Mouse (Mus musculus): ENCODE data around the gene Gm10310.
"Not testable (repeated sequence)": the region's sequence is repeated elsewhere in the genome, so short reads cannot be mapped to it uniquely, and the experiment has no call there.

The Gm10310 gene

DNA sequence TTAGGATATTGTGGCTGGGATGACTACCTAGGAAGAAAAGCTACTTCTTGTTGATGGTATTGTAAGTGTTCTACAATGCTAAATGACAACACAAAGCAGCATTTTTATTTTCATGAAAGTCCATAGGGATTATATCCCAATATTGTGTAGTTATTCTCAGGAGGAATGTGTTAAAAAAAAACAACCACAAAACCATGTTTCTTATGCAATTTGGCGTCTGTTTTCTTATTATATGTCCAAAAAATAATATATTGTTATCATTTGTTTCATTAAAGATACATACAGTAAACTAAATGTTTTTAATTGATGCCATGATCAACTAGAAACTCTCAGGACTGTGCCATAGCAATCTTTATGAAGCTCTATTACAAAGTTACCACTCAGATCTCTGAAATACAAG, at the start of gene Gm10310:
TSS of gene Gm10310 (minus strand) at position 101 of the 400 bp plus-strand sequence.
- in situ Hi-C loops (cut with MboI, MseI), result loop anchor here (10.0 kb wide), 1 partner anchor 100 kb away; no protein-coding TSS in a partner anchor

- in situ Hi-C loops (cut with MboI, MseI), result no loop called here
Observed at GRCm38 (mm10) chr10:130030048-130030447, 45.2 kb upstream of the Gm10310 start, which contains the start of gene Olfr821. Olfr821 (plus strand) TSS chr10:130030348.

DNA sequence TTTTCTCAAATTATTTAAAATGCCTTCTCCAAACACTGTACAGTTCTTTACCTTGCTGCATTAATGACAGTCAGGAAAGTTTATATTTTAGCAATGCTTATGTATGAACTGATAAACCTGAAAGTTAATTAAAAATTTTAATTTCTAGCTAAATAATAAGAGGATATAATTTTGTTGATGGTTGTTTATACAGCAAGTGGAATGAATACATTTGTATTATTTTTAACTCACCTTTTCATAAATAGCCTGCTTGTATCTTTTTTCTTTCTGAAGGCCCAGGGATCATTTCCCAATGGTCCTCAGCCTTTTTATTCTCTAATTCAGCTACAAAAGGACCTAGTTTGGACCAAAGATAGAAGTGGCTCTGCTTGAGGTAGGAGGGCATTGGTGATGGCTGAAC, 27.5 kb upstream of the Gm10310 start, which contains the start of gene Olfr820:
TSS of gene Olfr820 (plus strand) at position 301 of the 400 bp plus-strand sequence.
- in situ Hi-C loops (cut with MboI, MseI), result loop anchor here (10.0 kb wide), 1 partner anchor 292 kb away; no protein-coding TSS in a partner anchor

DNA sequence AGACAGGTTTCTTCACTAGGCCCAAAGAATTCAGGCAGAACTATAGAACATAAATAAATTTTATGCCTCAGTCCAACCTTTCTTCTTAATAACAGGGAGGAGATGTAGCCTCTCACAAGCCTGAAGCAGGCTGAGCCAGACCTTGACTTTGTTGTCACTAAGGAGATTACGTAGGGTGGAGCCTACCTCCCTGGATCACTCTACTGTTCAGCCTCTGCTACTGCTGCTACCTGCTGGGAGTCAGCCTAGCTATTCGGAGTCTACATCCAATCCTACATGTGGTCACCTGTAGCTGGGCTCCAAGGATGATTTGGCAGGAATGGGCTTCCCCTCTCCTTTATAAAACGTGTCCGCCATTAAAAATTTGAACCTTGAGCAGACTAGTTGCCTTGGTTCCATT, 20.5 kb upstream of the Gm10310 start:
- in situ Hi-C loops (cut with MboI, MseI), result not testable (repeated sequence)

GRCm38 (mm10) chr10:130004104-130004503, 19.2 kb upstream of the Gm10310 start:
- in situ Hi-C loops (cut with MboI, MseI), result not testable (repeated sequence)

DNA sequence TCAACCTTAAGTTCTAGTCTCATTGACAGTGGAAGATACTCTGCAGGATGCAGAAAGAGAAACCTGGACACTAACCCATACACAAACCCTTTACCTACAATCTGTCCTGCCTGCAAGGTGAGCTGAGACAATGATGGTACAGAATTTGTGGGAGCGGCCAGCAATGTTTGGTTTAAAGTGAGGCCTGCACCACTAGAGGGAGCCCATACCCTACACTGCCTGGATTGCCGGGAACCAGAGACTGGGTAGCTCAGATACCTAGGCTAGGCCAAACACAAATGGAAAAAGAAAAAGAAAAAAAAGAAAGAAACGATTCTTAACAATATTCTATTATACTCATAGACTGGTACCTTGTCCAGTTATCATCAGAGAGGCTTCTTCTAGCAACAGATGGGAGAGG, 3.0 kb downstream of the Gm10310 start:
- in situ Hi-C loops (cut with MboI, MseI), result loop anchor here (10.0 kb wide), 1 partner anchor 103 kb away; no protein-coding TSS in a partner anchor

- in situ Hi-C loops (cut with MboI, MseI), result not testable (repeated sequence)
Observed at GRCm38 (mm10) chr10:129976040-129976439, 8.8 kb downstream of the Gm10310 start, which contains the start of gene Olfr247. Olfr247 (minus strand) TSS chr10:129976140.

DNA sequence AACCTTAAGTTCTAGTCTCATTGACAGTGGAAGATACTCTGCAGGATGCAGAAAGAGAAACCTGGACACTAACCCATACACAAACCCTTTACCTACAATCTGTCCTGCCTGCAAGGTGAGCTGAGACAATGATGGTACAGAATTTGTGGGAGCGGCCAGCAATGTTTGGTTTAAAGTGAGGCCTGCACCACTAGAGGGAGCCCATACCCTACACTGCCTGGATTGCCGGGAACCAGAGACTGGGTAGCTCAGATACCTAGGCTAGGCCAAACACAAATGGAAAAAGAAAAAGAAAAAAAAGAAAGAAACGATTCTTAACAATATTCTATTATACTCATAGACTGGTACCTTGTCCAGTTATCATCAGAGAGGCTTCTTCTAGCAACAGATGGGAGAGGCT, 11.9 kb downstream of the Gm10310 start:
- in situ Hi-C loops (cut with MboI, MseI), result not testable (repeated sequence)

DNA sequence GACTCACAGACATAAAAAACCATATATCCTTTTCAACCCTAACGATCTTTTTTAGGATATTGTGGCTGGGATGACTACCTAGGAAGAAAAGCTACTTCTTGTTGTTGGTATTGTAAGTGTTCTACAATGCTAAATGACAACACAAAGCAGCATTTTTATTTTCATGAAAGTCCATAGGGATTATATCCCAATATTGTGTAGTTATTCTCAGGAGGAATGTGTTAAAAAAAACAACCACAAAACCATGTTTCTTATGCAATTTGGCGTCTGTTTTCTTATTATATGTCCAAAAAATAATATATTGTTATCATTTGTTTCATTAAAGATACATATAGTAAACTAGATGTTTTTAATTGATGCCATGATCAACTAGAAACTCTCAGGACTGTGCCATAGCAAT, 17.7 kb downstream of the Gm10310 start, which contains the start of gene Olfr819:
TSS of gene Olfr819 (minus strand) at position 101 of the 400 bp plus-strand sequence.
- in situ Hi-C loops (cut with MboI, MseI), result not testable (repeated sequence)

DNA sequence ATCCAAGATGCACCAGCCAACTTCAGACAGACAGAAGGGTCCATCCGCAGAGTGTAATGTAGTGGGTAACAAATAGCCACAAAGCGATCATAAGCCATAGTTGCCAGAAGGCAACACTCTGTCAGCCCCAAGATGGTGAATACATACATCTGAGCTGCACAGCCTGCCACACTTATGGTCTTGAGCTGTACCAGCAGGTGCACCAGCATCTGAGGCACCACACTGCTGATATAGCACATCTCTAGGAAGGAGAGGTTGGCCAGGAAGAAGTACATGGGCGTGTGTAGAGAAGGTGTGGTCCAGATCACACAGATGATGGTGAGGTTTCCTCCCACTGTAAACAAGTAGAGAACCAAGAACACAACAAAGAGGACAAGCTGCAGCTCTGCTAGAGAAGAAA, 18.6 kb downstream of the Gm10310 start:
- in situ Hi-C loops (cut with MboI, MseI), result not testable (repeated sequence)

- in situ Hi-C loops (cut with MboI, MseI), result no loop called here
Observed at GRCm38 (mm10) chr10:129949000-129949399, 35.9 kb downstream of the Gm10310 start, which contains the start of gene Olfr818. Olfr818 (minus strand) TSS chr10:129949100.
